Mouse (Mus musculus): ENCODE data around the gene P2rx4.

Gene P2rx4

DNA sequence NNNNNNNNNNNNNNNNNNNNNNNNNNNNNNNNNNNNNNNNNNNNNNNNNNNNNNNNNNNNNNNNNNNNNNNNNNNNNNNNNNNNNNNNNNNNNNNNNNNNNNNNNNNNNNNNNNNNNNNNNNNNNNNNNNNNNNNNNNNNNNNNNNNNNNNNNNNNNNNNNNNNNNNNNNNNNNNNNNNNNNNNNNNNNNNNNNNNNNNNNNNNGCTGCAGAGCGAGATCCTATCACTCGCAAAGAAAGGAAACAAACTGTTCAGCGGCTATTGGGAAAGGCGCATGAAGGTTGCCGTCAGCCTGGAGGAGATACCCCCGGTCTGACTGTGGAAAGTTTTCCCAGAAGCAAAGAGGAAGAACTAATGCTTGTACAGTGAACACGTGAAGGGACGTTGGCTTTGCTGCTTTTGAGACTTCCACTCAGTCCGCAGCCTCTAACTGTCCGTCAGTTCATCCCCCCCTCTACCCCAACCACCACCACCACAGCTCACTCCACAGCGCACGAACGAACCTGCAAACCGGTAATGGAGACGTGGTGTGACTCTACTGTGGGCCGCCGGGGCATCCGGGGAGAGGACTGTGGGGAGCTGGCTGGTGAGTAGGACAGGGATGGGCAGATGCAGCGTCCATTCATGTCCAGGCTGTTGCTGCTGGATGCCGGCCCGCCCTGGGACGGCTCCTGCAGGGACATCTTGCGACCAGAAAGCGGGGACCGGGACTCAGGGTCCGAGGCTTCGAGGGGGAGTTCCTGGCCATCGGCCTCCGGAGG lies 56.1 kb downstream of the P2rx4 start:
- DNase-seq = no peak

DNA sequence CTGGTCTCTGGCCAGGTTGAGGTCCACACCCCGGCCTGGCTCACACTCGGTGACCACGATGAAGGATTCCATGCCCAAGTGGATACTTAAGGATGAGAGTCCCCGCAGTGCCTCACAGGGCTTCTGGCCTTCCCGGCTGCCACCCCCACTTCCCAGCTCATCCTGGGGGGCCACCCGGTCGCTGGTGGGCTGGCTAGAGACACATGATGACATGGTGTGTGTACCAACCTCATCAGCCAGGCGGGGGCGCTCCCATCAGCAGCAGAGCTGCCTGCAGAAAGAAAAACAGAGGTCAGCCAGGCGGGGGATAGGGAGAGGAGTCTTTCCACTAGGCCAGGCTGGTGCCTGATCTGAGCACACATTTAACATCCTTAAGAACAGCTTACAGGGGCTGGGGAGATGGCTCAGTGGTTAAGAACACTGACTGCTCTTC lies 56.7 kb downstream of the P2rx4 start:
- no peak for DNase-seq

DNA sequence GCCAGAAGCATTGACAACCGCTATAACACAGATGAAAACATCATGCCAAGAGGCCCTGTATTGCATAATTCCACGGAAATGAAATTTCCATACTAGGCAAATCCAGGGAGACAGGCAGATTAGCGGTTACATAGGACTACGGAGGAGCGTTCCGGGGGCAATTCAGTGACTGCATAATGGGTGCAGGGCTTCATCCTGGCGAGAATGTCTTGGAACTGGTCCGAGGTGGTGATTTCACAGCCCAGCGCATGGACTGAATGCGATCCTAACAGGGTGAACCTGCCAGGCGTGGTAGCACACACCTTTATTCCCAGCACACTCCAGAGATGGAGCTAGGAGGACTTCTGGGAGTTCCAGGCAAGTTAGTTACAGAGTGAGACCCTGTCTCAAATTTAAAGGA lies 59.9 kb downstream of the P2rx4 start:
- DNase-seq = no peak

DNA sequence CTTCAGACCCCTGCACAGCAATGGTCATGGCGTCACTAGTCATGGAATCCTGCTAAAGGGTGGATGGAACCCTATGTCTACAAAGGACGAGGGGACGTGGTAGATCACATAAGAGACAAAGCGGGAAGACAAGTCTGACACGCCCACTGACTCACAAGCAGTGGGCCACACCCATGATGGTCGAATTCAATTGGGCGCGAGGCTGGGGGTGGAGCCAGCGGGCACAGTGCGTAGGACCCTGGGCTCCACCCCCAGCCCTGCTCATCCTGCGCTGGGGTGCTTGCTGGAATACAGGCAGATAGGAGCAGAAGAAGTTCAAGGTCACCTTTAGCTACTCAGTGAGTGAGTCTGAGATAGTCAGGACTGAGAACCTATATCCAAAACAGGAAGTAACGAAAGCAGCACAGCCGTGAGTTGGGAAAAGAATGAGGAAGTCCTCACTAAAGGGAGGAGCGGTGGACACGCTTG lies 61.8 kb downstream of the P2rx4 start:
- no peak for DNase-seq

DNA sequence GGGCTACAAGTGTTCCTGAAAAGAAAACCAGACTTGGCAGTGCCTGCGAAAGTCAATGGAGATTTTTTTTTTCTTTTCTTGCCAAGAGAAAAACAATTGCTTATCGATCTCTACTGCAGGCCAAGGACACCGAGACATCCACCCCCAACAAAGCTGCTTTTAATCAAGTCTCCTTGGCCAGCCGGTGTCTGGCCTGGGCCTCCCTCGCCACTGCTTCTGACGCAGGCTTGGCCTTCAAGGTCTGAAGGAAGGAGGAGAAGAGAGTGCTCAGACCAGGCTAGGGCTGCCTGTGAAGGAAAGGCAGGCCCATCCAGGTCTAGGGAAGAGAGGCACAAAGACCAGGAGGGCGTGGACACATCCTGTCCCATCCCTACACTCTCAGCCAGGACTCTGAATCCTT lies 63.0 kb downstream of the P2rx4 start:
- no peak for DNase-seq

DNA sequence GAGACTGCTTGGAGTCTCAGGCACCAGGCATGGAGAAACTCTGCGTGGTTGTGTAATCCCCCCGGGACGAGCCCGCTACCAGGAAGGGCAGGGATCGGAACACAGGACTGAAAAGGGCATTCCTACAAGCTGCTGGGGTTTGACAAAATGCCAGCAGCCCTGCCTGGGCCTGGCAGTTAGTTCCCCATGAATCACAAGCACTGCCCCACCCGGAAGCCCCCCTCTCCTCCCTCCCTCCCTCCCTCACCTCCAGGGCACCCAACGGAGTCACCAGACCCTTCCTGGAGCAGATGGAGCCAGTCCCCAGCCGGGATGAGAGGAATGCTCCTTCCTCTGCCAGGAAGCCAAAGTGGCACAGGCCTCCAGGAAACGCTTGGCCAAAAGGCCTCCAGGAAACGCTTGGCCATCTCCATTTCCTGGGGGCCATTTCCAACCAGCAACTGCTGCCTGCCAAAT lies 63.5 kb downstream of the P2rx4 start:
- DNase-seq = peak; percentile 73

DNA sequence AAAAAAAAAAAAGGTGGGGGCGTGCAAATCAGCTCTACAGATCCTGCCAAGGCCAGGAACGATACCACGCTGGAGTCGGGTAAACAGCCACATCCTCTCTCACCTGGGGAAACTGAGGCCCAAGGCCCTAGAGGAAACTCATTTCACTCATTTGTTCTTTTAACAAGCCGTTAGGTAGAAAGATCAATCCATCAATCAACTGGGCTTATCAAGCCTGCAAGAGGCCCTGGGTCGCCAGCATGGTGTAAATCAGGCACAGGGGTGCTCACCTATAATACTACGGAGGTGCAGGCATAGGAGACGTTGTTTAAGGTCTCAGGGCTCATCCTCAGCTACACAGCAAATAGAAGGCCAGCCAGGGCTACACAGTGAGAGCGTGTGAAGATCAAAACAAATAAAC lies 64.1 kb downstream of the P2rx4 start:
- no peak for DNase-seq

DNA sequence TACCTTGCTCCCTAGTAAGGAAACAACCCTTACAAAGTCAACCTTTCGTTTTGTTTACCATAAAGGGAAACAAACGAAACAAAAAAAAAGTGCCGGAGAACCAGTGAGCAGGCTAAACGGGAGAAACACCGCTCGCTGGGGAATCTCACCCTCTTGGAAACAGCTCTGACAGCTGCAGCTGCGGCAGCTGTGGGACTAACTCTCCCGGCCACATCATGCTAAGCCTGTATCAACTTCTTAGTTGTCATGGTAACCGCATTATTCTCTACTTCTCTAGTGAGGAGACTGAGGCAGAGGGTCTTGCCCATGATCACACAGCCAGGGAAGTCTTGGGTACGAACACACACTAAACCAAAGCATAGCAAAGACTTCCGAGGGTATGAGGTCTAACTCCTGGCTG lies 66.4 kb downstream of the P2rx4 start:
- DNase-seq = no peak

GRCm38 (mm10) chr5:122774743-122775611 lies 67.6 kb downstream of the P2rx4 start:
- peak; percentile 49 for DNase-seq

- no peak for DNase-seq
These were observed 68.4 kb downstream of the P2rx4 start for GRCm38 (mm10) chr5:122775646-122776286.

- DNase-seq = no peak
These were observed 70.0 kb downstream of the P2rx4 start for GRCm38 (mm10) chr5:122777322-122777721.

GRCm38 (mm10) chr5:122778231-122779226 lies 71.2 kb downstream of the P2rx4 start:
- DNase-seq = no peak
